Mouse (Mus musculus) MEL (cell line): ENCODE measurements around the gene Rad51b. TPM values are rescaled to one million over a fixed set of nuclear protein-coding genes. Genes with fewer than 3 reads are reported as not detected.

Experiments
- DNase-seq: peaks from one replicate; pipeline ENCODE4 v3.0.0; 2011; ENCODE audit warnings: low read depth, low spot score
- H3K27ac ChIP-seq: 2 replicates; pipeline ENCODE4 v1.5.1; 2012; ENCODE audit warnings: low read depth, mild to moderate bottlenecking, control low read depth, low read length, moderate library complexity; ENCODE audit not compliant: control insufficient read depth
- H3K27me3 ChIP-seq, 2 experiments: fragments of 150-350 bp in 1 of 2; sonication (generic) in 1 of 2; 2 replicates each; pipeline ENCODE4 v1.6.1; 2012; ENCODE audit warnings: low read length in 2 of 2, mild to moderate bottlenecking in 2 of 2, improper control_type of control experiment in 1 of 2, moderate library complexity in 1 of 2; ENCODE audit not compliant: insufficient read depth in 2 of 2, control insufficient read depth in 1 of 2
- H3K36me3 ChIP-seq, 2 experiments: 2 replicates each; pipeline ENCODE4 v1.6.1; 2012 to 2014; ENCODE audit warnings: low read length in 2 of 2, improper control_type of control experiment in 1 of 2, inconsistent platforms in 1 of 2, mild to moderate bottlenecking in 1 of 2; ENCODE audit not compliant: insufficient read depth in 2 of 2, control insufficient read depth in 1 of 2
- H3K4me1 ChIP-seq, 2 experiments: fragments of 150-350 bp in 1 of 2; sonication (generic) in 1 of 2; 2 replicates each; pipeline ENCODE4 v1.6.1; 2012; ENCODE audit warnings: low read length in 2 of 2, improper control_type of control experiment in 1 of 2, mild to moderate bottlenecking in 1 of 2; ENCODE audit not compliant: insufficient read depth in 2 of 2, control insufficient read depth in 1 of 2
- H3K4me3 ChIP-seq, 2 experiments: fragments of 150-350 bp in 1 of 2; sonication (generic) in 1 of 2; 2 replicates each; pipeline ENCODE4 v1.5.1; 2012; ENCODE audit warnings: low read depth in 2 of 2, low read length in 2 of 2, mild to moderate bottlenecking in 2 of 2, moderate library complexity in 2 of 2, control low read depth in 1 of 2, improper control_type of control experiment in 1 of 2; ENCODE audit not compliant: control insufficient read depth in 1 of 2, insufficient read depth in 1 of 2
- H3K79me2 ChIP-seq: 2 replicates; pipeline ENCODE4 v1.6.1; 2012; ENCODE audit warnings: mild to moderate bottlenecking, low read length, moderate library complexity; ENCODE audit not compliant: control insufficient read depth, poor library complexity, insufficient read depth
- H3K9ac ChIP-seq: 2 replicates; pipeline ENCODE4 v1.6.1; 2012; ENCODE audit warnings: low read depth, mild to moderate bottlenecking, control low read depth, low read length, moderate library complexity; ENCODE audit not compliant: control insufficient read depth, poor library complexity, severe bottlenecking
- H3K9me3 ChIP-seq: fragments of 150-350 bp; sonication (generic); replicated peaks from 2 replicates; pipeline ENCODE4 v1.6.1; 2012; ENCODE audit warnings: mild to moderate bottlenecking, low read length, improper control_type of control experiment, moderate library complexity; ENCODE audit not compliant: insufficient read depth
- CHD2 ChIP-seq: IDR thresholded peaks from 2 replicates; pipeline ENCODE4 v1.6.1; 2011; ENCODE audit warnings: low read length, improper control_type of control experiment
- E2F4 ChIP-seq: IDR thresholded peaks from 2 replicates; pipeline ENCODE4 v1.6.1; 2011; ENCODE audit warnings: low read depth, low read length, improper control_type of control experiment, borderline replicate concordance
- HCFC1 ChIP-seq: IDR thresholded peaks from 2 replicates; pipeline ENCODE4 v1.6.1; 2012; ENCODE audit warnings: low read depth, mild to moderate bottlenecking, inconsistent platforms, low read length, improper control_type of control experiment, moderate library complexity
- MAX ChIP-seq: IDR thresholded peaks from 2 replicates; pipeline ENCODE4 v1.6.1; 2011; ENCODE audit warnings: low read length, improper control_type of control experiment
- MYB ChIP-seq: IDR thresholded peaks from 2 replicates; pipeline ENCODE4 v1.6.1; 2011; ENCODE audit warnings: mild to moderate bottlenecking, low read depth, low read length, improper control_type of control experiment
- NRF1 ChIP-seq: IDR thresholded peaks from 2 replicates; pipeline ENCODE4 v1.6.1; 2014; ENCODE audit warnings: low read depth, mild to moderate bottlenecking, inconsistent platforms, low read length, improper control_type of control experiment, moderate library complexity; ENCODE audit not compliant: poor library complexity, insufficient read depth, severe bottlenecking
- POLR2A ChIP-seq, 2 experiments: IDR thresholded peaks; 2 replicates each; pipeline ENCODE4 v1.6.1; 2011 to 2012; ENCODE audit warnings: low read length in 2 of 2, mild to moderate bottlenecking in 2 of 2, control low read depth in 1 of 2, improper control_type of control experiment in 1 of 2, low read depth in 1 of 2, moderate library complexity in 1 of 2; ENCODE audit not compliant: control insufficient read depth in 1 of 2, insufficient read depth in 1 of 2, poor library complexity in 1 of 2
- POLR2AphosphoS2 ChIP-seq: IDR thresholded peaks from 2 replicates; pipeline ENCODE4 v1.6.1; 2011; ENCODE audit warnings: low read length, improper control_type of control experiment
- POLR2AphosphoS5 ChIP-seq: IDR thresholded peaks from 2 replicates; pipeline ENCODE4 v1.6.1; 2012; ENCODE audit warnings: low read depth, borderline replicate concordance, mild to moderate bottlenecking, inconsistent platforms, low read length, moderate library complexity, mixed read lengths
- RAD21 ChIP-seq: IDR thresholded peaks from 2 replicates; pipeline ENCODE4 v1.6.1; 2011; ENCODE audit warnings: mild to moderate bottlenecking, low read depth, low read length, improper control_type of control experiment
- SMC3 ChIP-seq: IDR thresholded peaks from 2 replicates; pipeline ENCODE4 v1.6.1; 2011; ENCODE audit warnings: low read depth, low read length, improper control_type of control experiment
- TCF12 ChIP-seq: IDR thresholded peaks from 2 replicates; pipeline ENCODE4 v1.6.1; 2014; ENCODE audit warnings: low read depth, mild to moderate bottlenecking, inconsistent platforms, low read length, improper control_type of control experiment, moderate library complexity
- USF1 ChIP-seq: IDR thresholded peaks from 2 replicates; pipeline ENCODE4 v1.6.1; 2014; ENCODE audit warnings: low read depth, mild to moderate bottlenecking, inconsistent platforms, low read length, improper control_type of control experiment, moderate library complexity
- ZMIZ1 ChIP-seq: IDR thresholded peaks from 2 replicates; pipeline ENCODE4 v1.6.1; 2012; ENCODE audit warnings: low read depth, mild to moderate bottlenecking, inconsistent platforms, low read length, improper control_type of control experiment, moderate library complexity
- ZNF384 ChIP-seq: IDR thresholded peaks from 2 replicates; pipeline ENCODE4 v1.6.1; 2012; ENCODE audit warnings: low read depth, mild to moderate bottlenecking, inconsistent platforms, low read length, improper control_type of control experiment
- polyA plus RNA-seq, 2 experiments: library from polyadenylated mRNA; stranded (reverse) in 1 of 2; unstranded in 1 of 2; fragments of >175 nt in 1 of 2; fragments of >200 nt in 1 of 2; gene quantifications; 2 replicates each; pipeline versions ENCODE4 v1.2.1 to v1.2.4; 2012; ENCODE audit warnings: low replicate concordance in 2 of 2, low read depth in 1 of 2; ENCODE audit not compliant: insufficient read length in 2 of 2, insufficient read depth in 1 of 2, missing spikeins in 1 of 2
- total RNA-seq: library from RNA; depleted of rRNA; stranded (reverse); fragments of 300-350 nt; gene quantifications from 2 replicates; pipeline ENCODE4 v1.2.3, GENCODE M21; 2012

Rad51b gene
- total and polyA plus RNA-seq, 3 experiments = 3.6 to 5.7 TPM; not detected in 1

DNA sequence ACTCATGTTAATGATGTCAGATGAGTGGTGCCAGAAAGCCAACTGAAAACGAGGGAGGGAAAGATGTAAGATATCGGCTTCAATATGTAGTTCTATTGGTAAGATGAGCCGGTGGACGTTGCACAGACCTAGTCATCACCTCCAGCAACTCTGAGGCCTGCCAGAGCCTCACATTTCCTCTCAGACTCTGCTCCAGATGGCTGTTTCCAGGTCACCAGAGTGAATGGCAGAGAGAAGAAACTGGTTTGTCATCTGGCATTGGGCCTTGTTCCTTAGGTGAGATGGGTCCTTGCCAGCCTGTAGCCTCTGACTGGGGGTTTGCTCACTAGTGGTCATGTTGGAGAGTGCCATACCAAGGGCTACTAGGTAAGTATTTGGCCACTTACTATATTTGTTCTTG is 348.6 kb downstream of the Rad51b start:
- DNase-seq = no peak
- H3K36me3 ChIP-seq = no peaks in the 10 kb centered on the region
- H3K27me3 ChIP-seq = no peaks in the 10 kb centered on the region
- no peak for TF ChIP-seq HCFC1
- TF ChIP-seq POLR2AphosphoS5 = no peak
- TF ChIP-seq, all 39 proteins: peak for 0
- H3K4me1 ChIP-seq = no peaks in the 10 kb centered on the region
- H3K9ac ChIP-seq = no peak overlapping the region
- no peaks in the 10 kb centered on the region for H3K9me3 ChIP-seq
- H3K79me2 ChIP-seq = no peaks in the 10 kb centered on the region
- H3K27ac ChIP-seq = no peak overlapping the region
- no peak overlapping the region for H3K4me3 ChIP-seq

DNA sequence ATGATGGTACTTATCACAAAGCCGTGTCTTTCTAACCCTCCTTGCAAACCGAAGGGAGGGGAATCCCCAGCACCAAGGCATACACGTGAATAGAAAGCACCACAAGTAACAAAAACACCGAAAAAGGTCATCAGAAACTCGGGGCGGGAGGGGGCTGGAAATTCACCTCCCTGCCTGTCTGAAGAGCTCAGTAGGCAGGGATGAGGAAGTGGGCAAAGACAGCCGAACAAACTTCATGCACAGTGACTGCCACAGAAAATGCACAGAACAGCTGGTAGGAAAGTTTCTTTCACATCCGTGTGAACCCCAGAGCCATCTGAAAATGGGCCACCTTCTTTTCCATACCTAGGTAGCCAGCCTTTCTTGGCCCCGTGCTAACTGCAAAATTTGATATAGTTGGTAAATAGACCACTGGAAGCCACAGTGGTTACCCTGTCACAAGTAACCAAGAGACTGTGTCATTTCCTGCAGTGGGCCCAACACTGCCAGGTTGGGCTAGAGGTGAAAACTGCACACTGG is 349.6 kb downstream of the Rad51b start:
- no peak overlapping the region for H3K4me3 ChIP-seq
- no peaks in the 10 kb centered on the region for H3K27me3 ChIP-seq
- no peak overlapping the region for H3K9ac ChIP-seq
- no peaks in the 10 kb centered on the region for H3K36me3 ChIP-seq
- no peaks in the 10 kb centered on the region for H3K4me1 ChIP-seq
- H3K9me3 ChIP-seq = no peaks in the 10 kb centered on the region
- TF ChIP-seq POLR2AphosphoS2 = no peak
- no peak for TF ChIP-seq NRF1
- no peak for TF ChIP-seq ZMIZ1
- no peak for TF ChIP-seq CHD2
- no peak for TF ChIP-seq RAD21
- TF ChIP-seq SMC3 = no peak
- TF ChIP-seq USF1 = no peak
- TF ChIP-seq TCF12 = no peak
- TF ChIP-seq E2F4 = no peak
- TF ChIP-seq, all 39 proteins: peak for 0
- Histone ChIP-seq H3K79me2 (no peaks in the 10 kb centered on the region), H3K27ac (no peak overlapping the region)
- no peak for DNase-seq

DNA sequence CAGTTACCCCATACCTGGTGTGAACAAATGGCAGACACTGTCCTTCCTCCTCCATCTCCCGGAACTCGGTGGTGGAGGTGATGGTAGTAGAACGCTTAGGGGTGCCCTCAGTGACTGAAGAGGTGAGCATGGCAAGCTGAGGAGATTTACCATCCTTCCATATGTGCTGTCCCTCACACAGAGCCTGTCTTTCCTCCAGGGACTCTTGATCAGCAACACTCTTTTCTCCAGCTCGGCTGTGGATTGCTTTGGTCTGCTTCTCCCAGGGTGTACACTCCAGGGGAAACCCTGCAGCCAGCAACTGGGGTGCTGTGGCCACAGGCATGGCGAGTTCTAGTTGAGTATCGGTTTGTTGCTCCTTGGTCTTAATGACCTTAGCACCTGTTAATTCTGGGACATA is 350.3 kb downstream of the Rad51b start:
- Histone ChIP-seq H3K4me3 (no peak overlapping the region), H3K79me2 (no peaks in the 10 kb centered on the region), H3K27me3 (no peaks in the 10 kb centered on the region), H3K27ac (no peak overlapping the region), H3K9ac (no peak overlapping the region), H3K36me3 (no peaks in the 10 kb centered on the region), H3K9me3 (no peaks in the 10 kb centered on the region), H3K4me1 (no peaks in the 10 kb centered on the region)
- TF ChIP-seq ZNF384 (no peak), MAX (no peak), MYB (no peak), NRF1 (no peak), POLR2A (IDR thresholded peaks at IDR 0.05; ENCODE audit: control insufficient read depth in 1 of 2, insufficient read depth in 1 of 2, low read depth in 1 of 2, low read length in 2 of 2, poor library complexity in 1 of 2) (no peak)
- no peak for DNase-seq
